Mouse (Mus musculus) liver, postnatal 0 days (tissue): ENCODE results near the gene Zfp628.

Experiments used
- CTCF ChIP-seq: sonication (generic); IDR thresholded peaks from 2 replicates; pipeline ENCODE4 v1.5.1; 2016; ENCODE audit warnings: antibody characterized with exemption, low read depth
- EP300 ChIP-seq: IDR thresholded peaks from 2 replicates; pipeline ENCODE4 v1.6.1; 2016; ENCODE audit warnings: antibody characterized with exemption, low read depth, mild to moderate bottlenecking

DNA sequence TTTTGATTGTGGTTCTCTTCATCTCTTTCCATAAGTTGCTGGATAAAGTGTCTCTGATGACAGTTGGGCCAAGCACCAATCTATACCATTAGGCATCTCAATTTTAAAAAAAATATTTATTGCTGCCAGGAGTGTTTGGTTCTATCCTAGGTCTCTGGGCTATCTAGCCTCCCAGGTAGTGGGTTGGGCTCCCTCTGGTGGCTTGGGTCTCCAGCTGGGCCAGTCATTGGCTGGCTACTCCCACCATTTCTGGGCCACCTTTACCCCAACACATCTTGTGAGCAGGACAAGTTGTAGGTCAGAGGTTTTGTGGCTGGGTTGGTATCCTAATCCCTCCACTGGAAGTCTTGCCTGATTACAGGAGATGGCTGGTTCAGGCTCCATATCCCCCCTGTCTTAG is 36.8 kb upstream of the Zfp628 start:
- TF ChIP-seq CTCF (peak; percentile 57), EP300 (no peak)
